ENCODE assay signal across 8 mouse cellular contexts in the genomic region with DNA sequence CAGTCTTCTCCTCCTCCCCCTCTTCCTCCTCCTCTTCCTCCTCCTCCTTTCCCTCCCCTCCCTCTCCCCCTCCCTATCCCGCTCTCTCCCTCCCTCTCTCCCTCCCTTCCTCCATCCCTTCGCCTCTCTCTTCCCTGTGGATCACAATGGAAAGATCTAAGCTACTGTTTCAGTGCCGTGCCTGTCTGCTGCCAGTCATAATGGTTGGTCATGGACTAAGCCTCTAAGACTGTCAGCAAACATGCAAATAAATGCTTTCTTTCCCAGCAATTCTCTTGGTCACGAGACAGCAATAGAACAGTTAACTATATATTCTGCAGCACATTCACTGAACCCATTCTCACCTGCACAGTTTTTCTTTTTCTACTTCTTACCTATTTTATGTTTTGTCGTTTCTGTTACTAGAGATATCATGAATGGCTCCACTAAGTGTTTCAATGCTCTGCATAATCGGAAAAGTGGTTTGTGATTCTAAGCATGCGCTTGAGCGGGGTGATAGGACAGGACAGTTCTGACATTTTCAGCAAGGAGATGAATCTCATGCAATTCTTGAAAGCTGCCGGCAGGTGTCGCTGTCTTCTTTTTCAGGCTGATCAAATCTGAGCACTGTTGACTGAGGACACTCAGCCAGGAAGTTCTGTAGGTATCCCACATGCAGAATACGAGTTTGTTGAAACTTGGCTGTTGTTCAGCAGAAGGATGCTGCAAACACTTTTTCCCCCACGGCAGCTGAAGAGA. TPM values are rescaled to one million over a fixed set of nuclear protein-coding genes. Genes with fewer than 3 reads are reported as not detected.
DNase-seq lines count a peak whose midpoint lies in the region; ATAC-seq and TF ChIP-seq lines count a peak whose summit lies in the region.

No protein-coding gene starts in this region.

- no peak overlapping the region for H3K27ac ChIP-seq in midbrain, embryonic 11.5 days (ENCODE audit: low read depth, low read length)

- 17% methylated on average over 12 of the region's 12 CpGs for WGBS in large intestine, adult 2 months
- 28% methylated on average over 12 of the region's 12 CpGs for WGBS in midbrain, embryonic 11.5 days

- TF ChIP-seq CTCF in brain, embryonic 14.5 days (IDR thresholded peaks at IDR 0.05; ENCODE audit: borderline replicate concordance, extremely low read depth, insufficient read depth, insufficient read length), result peak; percentile 87

- TF ChIP-seq POLR2A in brain, embryonic 14.5 days (IDR thresholded peaks at IDR 0.05; ENCODE audit: borderline replicate concordance, extremely low read depth, insufficient read depth, insufficient read length, poor library complexity, severe bottlenecking), result no peak

- peak; percentile 37 to 62 for DNase-seq in left cerebral cortex, adult 18-20 months (ENCODE audit: low spot score in 2 of 2)
- DNase-seq in left cerebral cortex, adult 9 months (ENCODE audit: low spot score in 2 of 2), result no peak
- peak; percentile 91 for DNase-seq in brain, embryonic 14.5 days (ENCODE audit: low read depth)
- DNase-seq in fat pad, adult 2 months (ENCODE audit: extremely low read depth, low read depth, low spot score), result peak; percentile 13
- peak; percentile 75 for DNase-seq in heart, postnatal 4 days
- peak; percentile 58 for DNase-seq in large intestine, adult 2 months (ENCODE audit: low read depth, low spot score)
- DNase-seq in midbrain, embryonic 11.5 days (ENCODE audit: low spot score, missing footprints), result peak; percentile 96
- peak; percentile 65 to 85 for DNase-seq in spleen, postnatal 10 days (ENCODE audit: low spot score in 2 of 2)

- H3K4me2 ChIP-seq in midbrain, embryonic 11.5 days, result no peak overlapping the region

- no peak overlapping the region for H3K9ac ChIP-seq in midbrain, embryonic 11.5 days (ENCODE audit: low read length)

- no peak overlapping the region for H3K4me3 ChIP-seq in midbrain, embryonic 11.5 days (ENCODE audit: low read depth, low read length)

- H3K27me3 ChIP-seq in midbrain, embryonic 11.5 days (ENCODE audit: control insufficient read depth, insufficient read depth, low read length), result no peaks in the 10 kb centered on the region

- no peaks in the 10 kb centered on the region for H3K9me3 ChIP-seq in midbrain, embryonic 11.5 days (ENCODE audit: control insufficient read depth, low read length)

- H3K4me1 ChIP-seq in midbrain, embryonic 11.5 days (ENCODE audit: control insufficient read depth, insufficient read depth, low read length), result no peaks in the 10 kb centered on the region

- H3K36me3 ChIP-seq in midbrain, embryonic 11.5 days (ENCODE audit: control insufficient read depth, insufficient read depth, low read length), result no peaks in the 10 kb centered on the region

- peak; percentile 81 for ATAC-seq in midbrain, embryonic 11.5 days (ENCODE audit: low FRiP score)

RNA-seq across cellular contexts. Expression of a gene that starts 17.5 kb away (rescaled TPM):
- 10 to 100 TPM; 32.3 to 38.6 TPM for total RNA-seq in left cerebral cortex, adult 18-20 months (2021)
- polyA plus RNA-seq in brain, embryonic 14.5 days (2012; rRNA removed), result 62.0 and 71.4 TPM in 2 replicates
- 10 to 100 TPM; 33.5 to 35.9 TPM for total RNA-seq in heart, postnatal 4 days (2021)
- 7.7 and 8.9 TPM in 2 replicates for polyA plus RNA-seq in large intestine, adult 2 months (2012; rRNA removed)
- 36.6 and 38.6 TPM in 2 replicates for polyA plus RNA-seq in midbrain, embryonic 11.5 days (2014; fragmentation: Nextera tagmentation; extraction: Ambion mirVana)

RNA-seq across cellular contexts. Expression of a gene that starts 39.2 kb away (rescaled TPM):
- 100 to 1,000 TPM; 225 to 230 TPM for total RNA-seq in left cerebral cortex, adult 18-20 months (2021)
- polyA plus RNA-seq in brain, embryonic 14.5 days (2012; rRNA removed), result 96.1 and 100 TPM in 2 replicates
- total RNA-seq in heart, postnatal 4 days (2021), result 100 to 1,000 TPM; 159 to 165 TPM
- polyA plus RNA-seq in large intestine, adult 2 months (2012; rRNA removed), result 21.5 and 24.8 TPM in 2 replicates
- 278 and 318 TPM in 2 replicates for polyA plus RNA-seq in midbrain, embryonic 11.5 days (2014; fragmentation: Nextera tagmentation; extraction: Ambion mirVana)

Comparison
In these comparisons a context has a peak if more than half of its experiments do, and no peak if none do; other contexts are left out.
1. DNase-seq: peak in left cerebral cortex, adult 18-20 months (2 of 2), brain, embryonic 14.5 days (single experiment), fat pad, adult 2 months (single experiment), heart, postnatal 4 days (single experiment), large intestine, adult 2 months (single experiment), midbrain, embryonic 11.5 days (single experiment) and spleen, postnatal 10 days (2 of 2); none in left cerebral cortex, adult 9 months (0 of 2).